ENCODE assay signal across 19 mouse cellular contexts in the genomic region with DNA sequence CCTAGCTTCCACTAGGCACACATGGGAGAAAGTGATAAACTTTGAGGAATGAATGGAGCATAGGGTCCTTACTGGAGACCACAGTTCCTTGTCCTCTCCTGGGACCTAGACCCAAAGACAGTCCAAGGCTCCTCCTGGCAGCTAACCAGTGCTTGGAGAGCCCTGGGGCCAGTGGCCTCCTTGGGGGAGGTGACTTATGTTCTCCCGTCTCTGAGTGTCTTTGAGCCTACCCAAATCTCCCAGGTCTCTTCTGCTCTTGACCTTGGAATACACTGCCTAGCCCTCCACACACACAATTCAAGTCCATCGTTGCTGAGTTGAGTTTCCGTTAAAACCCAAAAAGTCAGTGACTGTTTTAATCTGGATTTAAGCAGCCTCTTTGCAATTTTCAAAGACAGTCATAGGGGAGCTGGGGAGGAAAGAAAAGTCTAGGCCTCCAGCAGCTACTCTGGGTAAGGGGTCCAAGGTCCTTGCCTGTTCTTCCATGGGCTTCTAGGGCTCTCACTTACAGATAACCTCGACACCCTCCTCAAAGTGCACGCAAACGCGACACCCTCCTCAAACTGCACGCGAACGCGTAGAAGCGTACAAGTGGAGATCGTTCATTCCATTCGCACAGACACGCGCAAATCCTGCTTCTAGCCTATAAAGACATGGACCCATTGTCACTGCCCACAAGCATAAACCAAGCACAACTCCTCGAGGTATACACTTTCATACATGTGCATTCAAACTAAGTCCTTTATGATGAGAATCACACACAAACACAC. TPM values are rescaled to one million over a fixed set of nuclear protein-coding genes. Genes with fewer than 3 reads are reported as not detected.
DNase-seq lines count a peak whose midpoint lies in the region; ATAC-seq lines count a peak whose summit lies in the region.
"Had no signal": no experiment of that assay in that cellular context is flagged by ENCODE, and none has a peak within 500 bp of the region (broad histone marks: within the 10 kb centered on the region; RNA-seq: fewer than 3 reads in every experiment).

No protein-coding gene starts in this region.

- no peaks in the 10 kb centered on the region for H3K36me3 ChIP-seq in intestine, embryonic 14.5 days (ENCODE audit: control insufficient read depth, insufficient read depth, low read length)
- H3K36me3 ChIP-seq in intestine, embryonic 16.5 days (ENCODE audit: control insufficient read depth, insufficient read depth, low read length): no peaks in the 10 kb centered on the region
- no peaks in the 10 kb centered on the region for H3K36me3 ChIP-seq in hindbrain, embryonic 11.5 days (ENCODE audit: control insufficient read depth, insufficient read depth, low read length)
- no peaks in the 10 kb centered on the region for H3K36me3 ChIP-seq in limb, embryonic 15.5 days
- no peaks in the 10 kb centered on the region for H3K36me3 ChIP-seq in neural tube, embryonic 11.5 days (ENCODE audit: control insufficient read depth, insufficient read depth, low read length)
- H3K36me3 ChIP-seq in liver, embryonic 11.5 days (ENCODE audit: control insufficient read depth, insufficient read depth, low read length): no peaks in the 10 kb centered on the region
- H3K36me3 ChIP-seq: forebrain, embryonic 10.5 days; G1E; lung, embryonic 15.5 days had no signal

- WGBS in intestine, embryonic 14.5 days: 2% methylated on average over 17 of the region's 17 CpGs
- WGBS in intestine, embryonic 16.5 days: 3% methylated on average over 17 of the region's 17 CpGs
- under 1% methylated on average over 17 of the region's 17 CpGs for WGBS in hindbrain, embryonic 11.5 days
- WGBS in limb, embryonic 15.5 days: 19% methylated on average over 17 of the region's 17 CpGs
- WGBS in neural tube, embryonic 11.5 days: 2% methylated on average over 17 of the region's 17 CpGs
- 5% methylated on average over 17 of the region's 17 CpGs for WGBS in liver, embryonic 11.5 days

- no peaks in the 10 kb centered on the region for H3K9me3 ChIP-seq in intestine, embryonic 14.5 days (ENCODE audit: control insufficient read depth, low read length)
- no peaks in the 10 kb centered on the region for H3K9me3 ChIP-seq in intestine, embryonic 16.5 days (ENCODE audit: control insufficient read depth, low read length)
- no peaks in the 10 kb centered on the region for H3K9me3 ChIP-seq in hindbrain, embryonic 11.5 days (ENCODE audit: control insufficient read depth, low read length)
- no peaks in the 10 kb centered on the region for H3K9me3 ChIP-seq in limb, embryonic 15.5 days
- H3K9me3 ChIP-seq in neural tube, embryonic 11.5 days (ENCODE audit: control insufficient read depth, low read length): no peaks in the 10 kb centered on the region
- H3K9me3 ChIP-seq in liver, embryonic 11.5 days (ENCODE audit: control insufficient read depth, low read length): no peaks in the 10 kb centered on the region
- H3K9me3 ChIP-seq: forebrain, embryonic 10.5 days; lung, embryonic 15.5 days had no signal

- no peak overlapping the region for H3K9ac ChIP-seq in intestine, embryonic 14.5 days (ENCODE audit: low read length)
- H3K9ac ChIP-seq in intestine, embryonic 16.5 days (ENCODE audit: low read depth, low read length): no peak overlapping the region
- H3K9ac ChIP-seq in hindbrain, embryonic 11.5 days (ENCODE audit: low read depth, low read length): no peak overlapping the region
- no peak overlapping the region for H3K9ac ChIP-seq in limb, embryonic 15.5 days
- H3K9ac ChIP-seq in neural tube, embryonic 11.5 days (ENCODE audit: low read length): no peak overlapping the region
- H3K9ac ChIP-seq in liver, embryonic 11.5 days (ENCODE audit: low read depth, low read length): no peak overlapping the region
- H3K9ac ChIP-seq: lung, embryonic 15.5 days had no signal

- no peak for ATAC-seq in intestine, embryonic 14.5 days (replicated peaks; ENCODE audit: low FRiP score, low TSS enrichment, low read depth)
- ATAC-seq in intestine, embryonic 16.5 days: no peak
- ATAC-seq in hindbrain, embryonic 11.5 days (ENCODE audit: low FRiP score): no peak
- no peak for ATAC-seq in limb, embryonic 15.5 days (ENCODE audit: insufficient number of reproducible peaks, low FRiP score, low TSS enrichment, low read depth)
- no peak for ATAC-seq in neural tube, embryonic 11.5 days (ENCODE audit: insufficient read depth, low FRiP score, low TSS enrichment)
- no peak for ATAC-seq in liver, embryonic 11.5 days (replicated peaks; ENCODE audit: low FRiP score)

- no peak overlapping the region for H3K27ac ChIP-seq in intestine, embryonic 14.5 days (ENCODE audit: low read depth)
- no peak overlapping the region for H3K27ac ChIP-seq in intestine, embryonic 16.5 days (ENCODE audit: low read length)
- H3K27ac ChIP-seq in hindbrain, embryonic 11.5 days (ENCODE audit: low read depth, low read length): no peak overlapping the region
- no peak overlapping the region for H3K27ac ChIP-seq in limb, embryonic 15.5 days
- no peak overlapping the region for H3K27ac ChIP-seq in neural tube, embryonic 11.5 days (ENCODE audit: low read depth, low read length)
- H3K27ac ChIP-seq in liver, embryonic 11.5 days (ENCODE audit: low read depth, low read length): no peak overlapping the region
- H3K27ac ChIP-seq: forebrain, embryonic 10.5 days; lung, embryonic 15.5 days had no signal

- H3K27me3 ChIP-seq in intestine, embryonic 14.5 days (replicated peaks; ENCODE audit: control insufficient read depth, insufficient read depth, low read length): peaks cover 97% of the 10 kb centered on the region
- peaks cover 95% of the 10 kb centered on the region for H3K27me3 ChIP-seq in intestine, embryonic 16.5 days (replicated peaks; ENCODE audit: control insufficient read depth, insufficient read depth, low read length)
- peaks cover 89% of the 10 kb centered on the region for H3K27me3 ChIP-seq in hindbrain, embryonic 11.5 days (ENCODE audit: control insufficient read depth, insufficient read depth, low read length)
- peaks cover 97% of the 10 kb centered on the region for H3K27me3 ChIP-seq in limb, embryonic 15.5 days
- H3K27me3 ChIP-seq in neural tube, embryonic 11.5 days (ENCODE audit: control insufficient read depth, insufficient read depth, low read length): peaks cover 94% of the 10 kb centered on the region
- H3K27me3 ChIP-seq in liver, embryonic 11.5 days (replicated peaks; ENCODE audit: control insufficient read depth, insufficient read depth, low read length): peaks cover 96% of the 10 kb centered on the region

- no peak overlapping the region for H3K4me3 ChIP-seq in intestine, embryonic 14.5 days (ENCODE audit: low read depth, low read length)
- no peak overlapping the region for H3K4me3 ChIP-seq in intestine, embryonic 16.5 days (ENCODE audit: low read length)
- no peak overlapping the region for H3K4me3 ChIP-seq in hindbrain, embryonic 11.5 days (ENCODE audit: low read depth, low read length)
- peak overlapping the region; percentile 36; the same call in 1 of the 2 replicates for H3K4me3 ChIP-seq in limb, embryonic 15.5 days
- no peak overlapping the region for H3K4me3 ChIP-seq in neural tube, embryonic 11.5 days (ENCODE audit: low read depth, low read length)
- H3K4me3 ChIP-seq in liver, embryonic 11.5 days (ENCODE audit: low read depth, low read length): no peak overlapping the region

- no peak overlapping the region for H3K4me2 ChIP-seq in intestine, embryonic 14.5 days (ENCODE audit: low read length)
- no peak overlapping the region for H3K4me2 ChIP-seq in intestine, embryonic 16.5 days (ENCODE audit: low read depth, low read length)
- H3K4me2 ChIP-seq in hindbrain, embryonic 11.5 days (replicated peaks; ENCODE audit: low read depth, low read length): peak overlapping the region; percentile 31; the same call in 1 of the 2 replicates
- H3K4me2 ChIP-seq in limb, embryonic 15.5 days: peak overlapping the region; percentile 47
- H3K4me2 ChIP-seq in neural tube, embryonic 11.5 days (ENCODE audit: low read depth): no peak overlapping the region
- no peak overlapping the region for H3K4me2 ChIP-seq in liver, embryonic 11.5 days

- peak; percentile 56 for DNase-seq in intestine, embryonic 14.5 days (ENCODE audit: low spot score)
- peak; percentile 51 for DNase-seq in hindbrain, embryonic 11.5 days (ENCODE audit: low spot score)
- DNase-seq in neural tube, embryonic 11.5 days (ENCODE audit: low spot score): peak; percentile 29
- DNase-seq in kidney, adult 11 months: no peak
- no peak for DNase-seq in liver, embryonic 11.5 days (ENCODE audit: low spot score)
- no peak for DNase-seq in heart, postnatal 4 days
- DNase-seq: kidney, adult 18-20 months; kidney, postnatal 36 days; spleen, adult 18-20 months had no signal

- H3K4me1 ChIP-seq in intestine, embryonic 14.5 days (replicated peaks; ENCODE audit: control insufficient read depth, insufficient read depth, low read length): 0 out of 2 replicates have a peak, but pooled peaks cover 3% of the 10 kb centered on the region
- no peaks in the 10 kb centered on the region for H3K4me1 ChIP-seq in intestine, embryonic 16.5 days (ENCODE audit: control insufficient read depth, insufficient read depth, low read length)
- 0 out of 2 replicates have a peak, but pooled peaks cover 2% of the 10 kb centered on the region for H3K4me1 ChIP-seq in hindbrain, embryonic 11.5 days (replicated peaks; ENCODE audit: control insufficient read depth, insufficient read depth, low read length)
- peaks cover 20% of the 10 kb centered on the region for H3K4me1 ChIP-seq in limb, embryonic 15.5 days
- no peaks in the 10 kb centered on the region for H3K4me1 ChIP-seq in neural tube, embryonic 11.5 days (ENCODE audit: control insufficient read depth, insufficient read depth, low read length)
- H3K4me1 ChIP-seq in liver, embryonic 11.5 days (replicated peaks; ENCODE audit: control insufficient read depth, insufficient read depth, low read length): no peaks in the 10 kb centered on the region
- H3K4me1 ChIP-seq: lung, embryonic 15.5 days had no signal

RNA-seq across cellular contexts. Expression of a gene that starts 6.6 kb away (rescaled TPM):
- not detected in 2 replicates for polyA plus RNA-seq in intestine, embryonic 14.5 days (2014; fragmentation: Nextera tagmentation; extraction: Ambion mirVana)
- polyA plus RNA-seq in intestine, embryonic 16.5 days (2015; fragmentation: Nextera tagmentation; extraction: Ambion mirVana): not detected in 2 replicates
- polyA plus RNA-seq in hindbrain, embryonic 11.5 days (2014; fragmentation: Nextera tagmentation; extraction: Ambion mirVana): 5.2 and 6.9 TPM in 2 replicates
- polyA plus RNA-seq in limb, embryonic 15.5 days (2015; fragmentation: Nextera tagmentation; extraction: Ambion mirVana): 4.2 and 4.5 TPM in 2 replicates
- 5.2 and 6.1 TPM in 2 replicates for polyA plus RNA-seq in neural tube, embryonic 11.5 days (2014; fragmentation: Nextera tagmentation; extraction: Ambion mirVana)
- polyA plus RNA-seq in liver, embryonic 11.5 days (2014; fragmentation: Nextera tagmentation; extraction: Ambion mirVana): 0.57 and 1.1 TPM in 2 replicates
- total RNA-seq in heart, postnatal 4 days (2021): not detected
- total RNA-seq: heart, adult 18-20 months; liver, adult 2 months; megakaryocyte, adult 5-6 weeks had no signal
- polyA plus RNA-seq: cortical plate, adult 2 months; G1E; heart, postnatal 0 days; liver, adult 2 months; lung, embryonic 15.5 days had no signal

Comparison
In these comparisons a context has a peak if more than half of its experiments do, and no peak if none do; other contexts are left out.
1. DNase-seq: peak in intestine, embryonic 14.5 days (single experiment), hindbrain, embryonic 11.5 days (single experiment) and neural tube, embryonic 11.5 days (single experiment); none in kidney, adult 11 months (single experiment), liver, embryonic 11.5 days (single experiment) and heart, postnatal 4 days (single experiment).
2. H3K4me2 ChIP-seq: peak in hindbrain, embryonic 11.5 days (single experiment) and limb, embryonic 15.5 days (single experiment); none in intestine, embryonic 14.5 days (single experiment), intestine, embryonic 16.5 days (single experiment), neural tube, embryonic 11.5 days (single experiment) and liver, embryonic 11.5 days (single experiment).